Mouse (Mus musculus): ENCODE results near the gene Chfr. TPM values are rescaled to one million over a fixed set of nuclear protein-coding genes. Genes with fewer than 3 reads are reported as not detected.
A peak's percentile ranks its signal among the peaks of the same experiment; 100 is the strongest.

Chfr gene
- polyA plus RNA-seq, 1 experiment from 2014 or later = 29.5 TPM

DNA sequence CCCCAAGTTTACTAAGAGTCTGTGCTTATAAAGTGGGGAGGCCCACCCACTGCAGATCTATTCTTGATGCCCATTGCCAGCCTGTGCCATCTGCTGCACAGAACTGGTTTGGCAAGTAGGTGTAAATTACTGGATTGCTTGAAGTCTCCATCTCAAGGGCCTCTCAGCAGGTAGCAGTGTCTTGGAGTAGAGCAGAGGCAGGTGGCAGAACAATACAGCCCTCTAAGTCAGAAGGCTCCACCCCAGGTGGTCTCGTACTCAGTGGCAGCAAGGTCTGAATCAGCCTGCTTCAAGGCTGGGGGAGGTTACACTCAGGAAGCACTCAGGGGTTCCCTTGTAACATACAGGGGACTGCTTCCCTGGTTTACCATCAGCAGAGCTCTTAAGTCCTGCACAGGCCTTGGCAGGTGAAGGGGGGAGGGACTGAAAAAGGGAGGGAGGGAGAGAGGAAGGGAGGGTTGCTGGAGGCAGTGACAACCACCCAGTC, 36.6 kb upstream of the Chfr start:
- ATAC-seq (replicated peaks; ENCODE audit: low FRiP score, low read depth) = no peak
- no peak overlapping the region for H3K27ac ChIP-seq

DNA sequence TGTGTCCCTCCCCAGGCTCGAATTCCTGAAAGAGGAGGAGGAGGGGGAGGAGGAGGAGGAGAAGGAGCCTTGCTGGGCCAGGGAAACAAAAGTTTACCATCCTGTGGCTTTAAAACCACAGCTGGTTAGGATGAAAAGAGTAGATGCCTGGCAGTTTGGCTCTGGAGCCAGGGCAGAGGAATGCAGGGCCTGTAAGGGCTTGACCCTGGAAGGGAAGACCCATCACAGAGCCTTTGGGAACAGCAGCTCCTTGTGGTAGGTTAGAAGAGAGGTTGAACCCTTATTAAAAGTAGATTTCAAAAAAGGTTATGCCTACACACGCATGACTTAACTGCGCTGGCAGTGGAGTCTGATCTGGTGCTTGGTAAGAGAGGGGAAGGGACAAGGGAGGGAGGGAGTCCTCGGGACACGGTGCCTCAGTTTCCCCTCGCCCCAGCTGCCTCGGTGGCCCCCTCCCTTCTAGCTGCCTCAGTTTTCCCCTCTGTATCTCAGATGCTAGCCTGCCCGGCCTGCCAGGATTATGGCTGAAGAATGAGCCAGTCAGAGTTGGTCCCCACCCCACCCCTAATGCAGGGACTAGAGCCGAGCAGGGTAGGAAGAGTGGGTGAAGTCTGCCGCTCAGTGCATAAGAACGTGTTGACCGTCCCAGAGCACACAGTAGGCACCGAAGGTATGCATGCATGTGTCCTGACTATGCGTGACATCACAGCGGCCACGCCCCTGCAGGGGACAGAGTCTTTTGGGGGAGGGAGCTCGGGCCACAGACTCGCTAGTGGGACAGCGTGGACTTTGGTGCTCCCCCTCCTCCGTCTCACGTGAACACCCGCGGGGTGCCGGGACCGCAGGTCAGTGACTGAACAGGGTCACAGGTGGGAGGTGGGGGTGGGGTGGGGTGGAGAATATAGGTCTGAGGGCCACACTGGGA, 35.7 kb upstream of the Chfr start, which contains the start of gene Plcxd1:
TSS of gene Plcxd1 (plus strand) at position 314 of the 925 bp plus-strand sequence.
- peak within 1 kb of the TSS; percentile 22; the same call in 1 of the 2 replicates for H3K4me3 ChIP-seq (replicated peaks; ENCODE audit: low read depth, low read length)
- peak within 1 kb of the TSS; percentile 56 for H3K4me2 ChIP-seq (ENCODE audit: low read length)
- TF ChIP-seq CTCF (IDR thresholded peaks at IDR 0.05; ENCODE audit: low read depth) = peak; percentile 36; the same call in 1 of the 2 replicates
- WGBS = 11% methylated on average over 25 of the region's 25 CpGs
- H3K36me3 ChIP-seq (ENCODE audit: insufficient read depth, low read length) = peaks cover 17% of the 10 kb centered on the region
- no peaks in the 10 kb centered on the region for H3K27me3 ChIP-seq (ENCODE audit: insufficient read depth, low read length)
- no peaks in the 10 kb centered on the region for H3K9me3 ChIP-seq (replicated peaks; ENCODE audit: low read length)
- H3K9ac ChIP-seq (ENCODE audit: low read depth, low read length) = no peak within 1 kb of the TSS
- DNase-seq (ENCODE audit: low spot score) = no peak
- ATAC-seq (replicated peaks; ENCODE audit: low FRiP score, low read depth) = peak; percentile 7; the same call in 1 of the 2 replicates
- H3K27ac ChIP-seq = no peak within 1 kb of the TSS
- H3K4me1 ChIP-seq (replicated peaks; ENCODE audit: insufficient read depth, low read length) = peaks cover 9% of the 10 kb centered on the region; the same call in 1 of the 2 replicates

More for the DNA sequence above, 36.6 kb upstream of the Chfr start:
- no peak for DNase-seq (ENCODE audit: low spot score)
- no peak for TF ChIP-seq CTCF (IDR thresholded peaks at IDR 0.05; ENCODE audit: low read depth)
- no peak overlapping the region for H3K4me3 ChIP-seq (replicated peaks; ENCODE audit: low read depth, low read length)
- no peaks in the 10 kb centered on the region for H3K9me3 ChIP-seq (replicated peaks; ENCODE audit: low read length)
- H3K36me3 ChIP-seq (ENCODE audit: insufficient read depth, low read length) = peaks cover 9% of the 10 kb centered on the region
- WGBS = 40% methylated on average over 1 of the region's 1 CpGs
- no peak overlapping the region for H3K4me2 ChIP-seq (ENCODE audit: low read length)
- H3K4me1 ChIP-seq (replicated peaks; ENCODE audit: insufficient read depth, low read length) = peaks cover 11% of the 10 kb centered on the region; the same call in 1 of the 2 replicates
- no peak overlapping the region for H3K9ac ChIP-seq (ENCODE audit: low read depth, low read length)
- H3K27me3 ChIP-seq (ENCODE audit: insufficient read depth, low read length) = no peaks in the 10 kb centered on the region

DNA sequence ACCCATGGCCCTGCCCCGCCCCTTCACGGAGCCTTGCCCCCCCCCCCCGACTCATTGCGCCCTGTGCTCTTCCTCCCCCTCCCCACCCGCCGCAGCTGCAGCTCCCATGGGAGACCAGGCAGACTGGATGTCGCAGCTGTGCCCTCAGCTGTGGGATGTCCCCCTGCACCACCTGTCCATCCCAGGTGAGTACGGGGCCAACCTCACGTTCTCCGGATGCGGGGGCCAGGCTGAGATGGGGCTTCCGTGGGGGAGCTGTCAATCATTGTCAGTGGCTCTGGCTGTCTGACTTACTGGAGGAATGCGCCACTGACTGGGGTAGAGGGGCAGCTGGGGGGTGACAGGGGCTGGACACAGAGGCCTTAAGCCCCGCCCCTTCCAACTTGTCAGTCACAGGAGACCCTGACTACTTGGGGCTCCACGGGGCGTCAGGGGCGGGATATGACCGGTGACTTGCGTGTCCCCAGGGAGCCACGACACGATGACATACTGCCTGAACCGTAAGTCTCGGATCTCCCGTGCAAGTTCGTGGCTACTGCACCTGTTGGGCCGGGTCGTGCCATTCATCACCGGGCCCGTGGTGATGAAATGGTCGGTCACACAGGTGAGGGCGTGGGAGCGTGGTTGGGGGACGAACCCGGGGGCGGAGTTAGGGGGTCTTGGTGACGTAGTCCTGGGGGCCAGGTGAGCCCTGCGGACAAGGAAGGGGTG, 34.6 kb upstream of the Chfr start:
- Histone ChIP-seq H3K27ac (no peak overlapping the region), H3K9ac (ENCODE audit: low read depth, low read length) (peak overlapping the region; percentile 18; the same call in 1 of the 2 replicates), H3K4me2 (ENCODE audit: low read length) (peak overlapping the region; percentile 56), H3K4me1 (replicated peaks; ENCODE audit: insufficient read depth, low read length) (peaks cover 7% of the 10 kb centered on the region; the same call in 1 of the 2 replicates), H3K36me3 (ENCODE audit: insufficient read depth, low read length) (peaks cover 28% of the 10 kb centered on the region), H3K4me3 (replicated peaks; ENCODE audit: low read depth, low read length) (peak overlapping the region; percentile 22), H3K9me3 (replicated peaks; ENCODE audit: low read length) (no peaks in the 10 kb centered on the region), H3K27me3 (ENCODE audit: insufficient read depth, low read length) (no peaks in the 10 kb centered on the region)
- TF ChIP-seq CTCF (IDR thresholded peaks at IDR 0.05; ENCODE audit: low read depth) = no peak
- WGBS = 2% methylated on average over 36 of the region's 37 CpGs
- ATAC-seq (replicated peaks; ENCODE audit: low FRiP score, low read depth) (peak; percentile 19), DNase-seq (ENCODE audit: low spot score) (peak; percentile 25)

DNA sequence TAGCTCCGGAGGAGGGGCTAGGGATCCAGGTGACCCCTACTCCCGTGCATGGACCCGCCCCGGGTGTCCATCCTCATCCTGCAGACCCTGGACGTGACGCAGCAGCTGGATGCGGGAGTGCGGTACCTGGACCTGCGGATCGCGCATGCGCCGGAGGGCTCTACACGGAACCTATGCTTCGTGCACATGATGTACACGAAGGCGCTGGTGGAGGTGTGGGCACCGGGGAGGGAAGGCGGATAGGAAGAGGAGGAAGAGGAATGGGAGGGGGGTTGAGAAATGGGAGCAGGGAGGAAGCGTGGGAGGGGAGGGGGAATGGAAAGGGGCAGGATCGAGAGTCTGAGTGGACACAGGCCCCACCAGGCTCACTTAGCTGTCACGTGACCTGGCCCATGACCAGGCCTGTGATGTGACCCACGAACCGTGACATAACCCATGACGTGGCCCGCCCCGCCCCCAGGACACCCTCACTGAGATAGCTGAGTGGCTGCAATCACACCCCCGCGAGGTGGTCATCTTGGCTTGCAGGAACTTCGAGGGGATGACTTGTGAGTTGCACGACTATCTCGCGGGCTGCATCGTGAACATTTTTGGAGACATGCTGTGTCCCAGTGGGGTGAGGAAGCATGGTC, 33.8 kb upstream of the Chfr start:
- peak; percentile 13; the same call in 1 of the 2 replicates for ATAC-seq (replicated peaks; ENCODE audit: low FRiP score, low read depth)
- peak overlapping the region; percentile 18; the same call in 1 of the 2 replicates for H3K9ac ChIP-seq (ENCODE audit: low read depth, low read length)
- peak overlapping the region; percentile 56 for H3K4me2 ChIP-seq (ENCODE audit: low read length)
- no peaks in the 10 kb centered on the region for H3K27me3 ChIP-seq (ENCODE audit: insufficient read depth, low read length)
- no peak overlapping the region for H3K27ac ChIP-seq
- H3K9me3 ChIP-seq (replicated peaks; ENCODE audit: low read length) = no peaks in the 10 kb centered on the region
- TF ChIP-seq CTCF (IDR thresholded peaks at IDR 0.05; ENCODE audit: low read depth) = no peak
- peak; percentile 44 for DNase-seq (ENCODE audit: low spot score)
- 14% methylated on average over 34 of the region's 34 CpGs for WGBS
- H3K4me1 ChIP-seq (replicated peaks; ENCODE audit: insufficient read depth, low read length) = peaks cover 9% of the 10 kb centered on the region; the same call in 1 of the 2 replicates
- H3K4me3 ChIP-seq (replicated peaks; ENCODE audit: low read depth, low read length) = peak overlapping the region; percentile 22
- H3K36me3 ChIP-seq (ENCODE audit: insufficient read depth, low read length) = peaks cover 30% of the 10 kb centered on the region

DNA sequence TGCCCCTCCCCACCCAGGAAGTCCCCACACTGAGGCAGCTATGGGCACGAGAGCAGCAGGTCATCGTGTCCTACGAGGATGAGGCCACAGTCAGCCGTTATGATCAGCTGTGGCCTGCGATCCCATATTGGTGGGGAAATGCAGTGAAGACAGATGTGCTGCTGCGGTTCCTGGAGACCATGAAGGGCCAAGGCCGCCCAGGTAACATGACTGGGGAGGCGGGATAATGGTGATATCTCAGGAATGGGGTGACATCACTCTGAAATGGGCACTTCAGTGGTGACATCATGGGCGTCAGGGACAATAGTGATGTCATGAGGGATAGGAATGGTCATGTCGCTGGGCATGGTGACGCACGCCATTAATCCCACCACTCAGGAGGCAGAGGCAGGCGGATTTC, 33.2 kb upstream of the Chfr start:
- Histone ChIP-seq H3K4me3 (replicated peaks; ENCODE audit: low read depth, low read length) (no peak overlapping the region), H3K4me1 (replicated peaks; ENCODE audit: insufficient read depth, low read length) (peaks cover 11% of the 10 kb centered on the region; the same call in 1 of the 2 replicates), H3K36me3 (ENCODE audit: insufficient read depth, low read length) (peaks cover 30% of the 10 kb centered on the region), H3K4me2 (ENCODE audit: low read length) (no peak overlapping the region), H3K9me3 (replicated peaks; ENCODE audit: low read length) (no peaks in the 10 kb centered on the region), H3K27ac (no peak overlapping the region), H3K27me3 (ENCODE audit: insufficient read depth, low read length) (no peaks in the 10 kb centered on the region), H3K9ac (ENCODE audit: low read depth, low read length) (no peak overlapping the region)
- no peak for TF ChIP-seq CTCF (IDR thresholded peaks at IDR 0.05; ENCODE audit: low read depth)
- ATAC-seq (replicated peaks; ENCODE audit: low FRiP score, low read depth) (no peak), DNase-seq (ENCODE audit: low spot score) (no peak)
- 87% methylated on average over 13 of the region's 13 CpGs for WGBS

All from kidney, postnatal 0 days (tissue).